Mouse (Mus musculus) embryonic facial prominence, embryonic 14.5 days (tissue): Measurements from ENCODE around the gene Fam217b. TPM values are rescaled to one million over a fixed set of nuclear protein-coding genes. Genes with fewer than 3 reads are reported as not detected.

Experiments used
- ATAC-seq: fragments of 200-750 bp; cut with Nextera tagmentation; 2 replicates; pipeline ENCODE4 v1.8.0; 2017; ENCODE audit warnings: low read depth, moderate number of reproducible peaks, moderate TSS enrichment
- DNase-seq: peaks from one replicate; pipeline ENCODE4 v3.0.0-alpha.2; 2015; ENCODE audit warnings: low spot score
- H3K27ac ChIP-seq: fragments of 300-500 bp; sonication (generic); replicated peaks from 2 replicates; pipeline ENCODE4 v1.5.1; 2014; ENCODE audit warnings: low read depth, mild to moderate bottlenecking, low read length, moderate library complexity
- H3K27me3 ChIP-seq: fragments of 300-500 bp; sonication (generic); replicated peaks from 2 replicates; pipeline ENCODE4 v1.6.1; 2014; ENCODE audit warnings: low read length; ENCODE audit not compliant: control insufficient read depth, insufficient read depth
- H3K36me3 ChIP-seq: fragments of 300-500 bp; sonication (generic); 2 replicates; pipeline ENCODE4 v1.6.1; 2014; ENCODE audit warnings: low read length, mixed read lengths; ENCODE audit not compliant: control insufficient read depth, insufficient read depth
- H3K4me1 ChIP-seq: fragments of 300-500 bp; sonication (generic); 2 replicates; pipeline ENCODE4 v1.6.1; 2014; ENCODE audit warnings: antibody characterized with exemption, low read length; ENCODE audit not compliant: control insufficient read depth, insufficient read depth
- H3K4me2 ChIP-seq: fragments of 300-500 bp; sonication (generic); 2 replicates; pipeline ENCODE4 v1.6.1; 2014; ENCODE audit warnings: low read depth, mild to moderate bottlenecking, low read length, moderate library complexity, mixed read lengths
- H3K4me3 ChIP-seq: fragments of 300-500 bp; sonication (generic); 2 replicates; pipeline ENCODE4 v1.5.1; 2014; ENCODE audit warnings: low read depth, mild to moderate bottlenecking, low read length
- H3K9ac ChIP-seq: fragments of 300-500 bp; sonication (generic); 2 replicates; pipeline ENCODE4 v1.6.1; 2014; ENCODE audit warnings: low read depth, mild to moderate bottlenecking, low read length, moderate library complexity, mixed read lengths
- H3K9me3 ChIP-seq: fragments of 300-500 bp; sonication (generic); 2 replicates; pipeline ENCODE4 v1.6.1; 2016; ENCODE audit warnings: low read length; ENCODE audit not compliant: control insufficient read depth
- WGBS: fragments of 180-500 bp; shearing (Covaris S2); extraction: QIAGEN DNeasy Blood & Tissue Kit; methylation state at CpG from one replicate; pipeline ENCODE4 v1.1.7; 2014; 5-methylcytosine and 5-hydroxymethylcytosine counted together
- polyA plus RNA-seq: library from polyadenylated mRNA; unstranded; fragments of >200 nt; fragmentation: Nextera tagmentation; extraction: Ambion mirVana; gene quantifications from 2 replicates; pipeline ENCODE4 v1.2.1, GENCODE M21; 2014

The Fam217b gene
- polyA plus RNA-seq, 1 experiment from 2014 or later = 7.3 TPM

- no peak overlapping the region for H3K4me2 ChIP-seq
- DNase-seq (peak; percentile 44), ATAC-seq (no peak)
- peaks cover 8% of the 10 kb centered on the region; the same call in 1 of the 2 replicates for H3K36me3 ChIP-seq
- H3K4me1 ChIP-seq = peaks cover 13% of the 10 kb centered on the region
- no peak overlapping the region for H3K9ac ChIP-seq
- peaks cover 20% of the 10 kb centered on the region for H3K27me3 ChIP-seq
- no peaks in the 10 kb centered on the region for H3K9me3 ChIP-seq
- H3K27ac ChIP-seq = no peak overlapping the region
- H3K4me3 ChIP-seq = no peak overlapping the region
- WGBS = 58% methylated on average over 13 of the region's 13 CpGs
These were observed 2.1 kb downstream of the Fam217b start for GRCm38 (mm10) chr2:178416427-178416826.

GRCm38 (mm10) chr2:178416970-178417369, 2.6 kb downstream of the Fam217b start:
- Histone ChIP-seq H3K36me3 (peaks cover 8% of the 10 kb centered on the region; the same call in 1 of the 2 replicates), H3K27ac (no peak overlapping the region), H3K27me3 (peaks cover 16% of the 10 kb centered on the region), H3K4me1 (peaks cover 18% of the 10 kb centered on the region), H3K4me3 (no peak overlapping the region), H3K4me2 (no peak overlapping the region), H3K9me3 (no peaks in the 10 kb centered on the region), H3K9ac (no peak overlapping the region)
- ATAC-seq = no peak
- no peak for DNase-seq
- WGBS = 51% methylated on average over 4 of the region's 4 CpGs

GRCm38 (mm10) chr2:178420576-178420975, 6.3 kb downstream of the Fam217b start:
- no peaks in the 10 kb centered on the region for H3K9me3 ChIP-seq
- peaks cover 8% of the 10 kb centered on the region; the same call in 1 of the 2 replicates for H3K36me3 ChIP-seq
- H3K27ac ChIP-seq = no peak overlapping the region
- H3K9ac ChIP-seq = no peak overlapping the region
- ATAC-seq (no peak), DNase-seq (no peak)
- no peaks in the 10 kb centered on the region for H3K27me3 ChIP-seq
- 75% methylated on average over 9 of the region's 9 CpGs for WGBS
- H3K4me3 ChIP-seq = no peak overlapping the region
- no peak overlapping the region for H3K4me2 ChIP-seq
- H3K4me1 ChIP-seq = peaks cover 17% of the 10 kb centered on the region

GRCm38 (mm10) chr2:178421603-178422002, 7.3 kb downstream of the Fam217b start:
- H3K4me3 ChIP-seq = no peak overlapping the region
- no peak overlapping the region for H3K9ac ChIP-seq
- no peak overlapping the region for H3K4me2 ChIP-seq
- ATAC-seq (no peak), DNase-seq (no peak)
- H3K36me3 ChIP-seq = peaks cover 8% of the 10 kb centered on the region; the same call in 1 of the 2 replicates
- H3K27me3 ChIP-seq = no peaks in the 10 kb centered on the region
- H3K27ac ChIP-seq = peak overlapping the region; percentile 48; the same call in 1 of the 2 replicates
- 35% methylated on average over 6 of the region's 6 CpGs for WGBS
- no peaks in the 10 kb centered on the region for H3K9me3 ChIP-seq
- peaks cover 17% of the 10 kb centered on the region for H3K4me1 ChIP-seq

- H3K27me3 ChIP-seq = no peaks in the 10 kb centered on the region
- peaks cover 8% of the 10 kb centered on the region; the same call in 1 of the 2 replicates for H3K36me3 ChIP-seq
- ATAC-seq (peak; percentile 65), DNase-seq (peak; percentile 43)
- H3K4me2 ChIP-seq = no peak overlapping the region
- no peaks in the 10 kb centered on the region for H3K9me3 ChIP-seq
- H3K4me1 ChIP-seq = peaks cover 17% of the 10 kb centered on the region
- H3K27ac ChIP-seq = no peak overlapping the region
- no peak overlapping the region for H3K9ac ChIP-seq
- no peak overlapping the region for H3K4me3 ChIP-seq
- 15% methylated on average over 2 of the region's 3 CpGs for WGBS
These were observed 7.9 kb downstream of the Fam217b start for GRCm38 (mm10) chr2:178422186-178422585.

GRCm38 (mm10) chr2:178423223-178423622, 8.9 kb downstream of the Fam217b start:
- DNase-seq = no peak
- H3K4me2 ChIP-seq = no peak overlapping the region
- no peak overlapping the region for H3K4me3 ChIP-seq
- H3K4me1 ChIP-seq = peaks cover 17% of the 10 kb centered on the region
- H3K9ac ChIP-seq = no peak overlapping the region
- no peaks in the 10 kb centered on the region for H3K27me3 ChIP-seq
- no peak for ATAC-seq
- no peaks in the 10 kb centered on the region for H3K9me3 ChIP-seq
- H3K27ac ChIP-seq = no peak overlapping the region
- WGBS = 55% methylated on average over 5 of the region's 5 CpGs
- H3K36me3 ChIP-seq = peaks cover 4% of the 10 kb centered on the region; the same call in 1 of the 2 replicates

- DNase-seq = peak; percentile 75
- no peaks in the 10 kb centered on the region for H3K36me3 ChIP-seq
- H3K9me3 ChIP-seq = no peaks in the 10 kb centered on the region
- no peak for ATAC-seq
- H3K4me1 ChIP-seq = peaks cover 13% of the 10 kb centered on the region
- no peak overlapping the region for H3K4me2 ChIP-seq
- no peaks in the 10 kb centered on the region for H3K27me3 ChIP-seq
- H3K9ac ChIP-seq = no peak overlapping the region
- 31% methylated on average over 4 of the region's 4 CpGs for WGBS
- no peak overlapping the region for H3K4me3 ChIP-seq
- no peak overlapping the region for H3K27ac ChIP-seq
These were observed 11.9 kb downstream of the Fam217b start for GRCm38 (mm10) chr2:178426229-178426628.

- Histone ChIP-seq H3K27me3 (no peaks in the 10 kb centered on the region), H3K4me3 (no peak overlapping the region), H3K4me1 (peaks cover 4% of the 10 kb centered on the region), H3K9me3 (no peaks in the 10 kb centered on the region), H3K36me3 (no peaks in the 10 kb centered on the region), H3K4me2 (no peak overlapping the region), H3K9ac (no peak overlapping the region), H3K27ac (no peak overlapping the region)
- ATAC-seq (no peak), DNase-seq (no peak)
- 87% methylated on average over 5 of the region's 5 CpGs for WGBS
These were observed 12.9 kb downstream of the Fam217b start for GRCm38 (mm10) chr2:178427181-178427580.

- WGBS = 76% methylated on average over 9 of the region's 9 CpGs
- H3K27me3 ChIP-seq = no peaks in the 10 kb centered on the region
- no peak overlapping the region for H3K4me2 ChIP-seq
- no peak for ATAC-seq
- no peak overlapping the region for H3K4me3 ChIP-seq
- no peaks in the 10 kb centered on the region for H3K4me1 ChIP-seq
- H3K9ac ChIP-seq = no peak overlapping the region
- H3K36me3 ChIP-seq = no peaks in the 10 kb centered on the region
- no peak for DNase-seq
- H3K27ac ChIP-seq = no peak overlapping the region
- no peaks in the 10 kb centered on the region for H3K9me3 ChIP-seq
These were observed 13.9 kb downstream of the Fam217b start for GRCm38 (mm10) chr2:178428183-178428582.
